Mouse (Mus musculus) lung, embryonic 14.5 days (tissue): ENCODE data around the gene Rsu1. TPM values are rescaled to one million over a fixed set of nuclear protein-coding genes. Genes with fewer than 3 reads are reported as not detected.

Experiments used
- ATAC-seq: fragments of 200-750 bp; cut with Nextera tagmentation; 2 replicates; pipeline ENCODE4 v1.8.0; 2017; ENCODE audit warnings: mild to moderate bottlenecking, moderate TSS enrichment, moderate library complexity; ENCODE audit not compliant: insufficient read depth
- DNase-seq: peaks from one replicate; pipeline ENCODE4 v3.0.0-alpha.2; 2015
- H3K27ac ChIP-seq: fragments of 300-500 bp; sonication (generic); 2 replicates; pipeline ENCODE4 v1.5.1; 2014; ENCODE audit warnings: low read depth, mild to moderate bottlenecking, moderate library complexity
- H3K27me3 ChIP-seq: fragments of 300-500 bp; sonication (generic); 2 replicates; pipeline ENCODE4 v1.6.1; 2014; ENCODE audit warnings: low read length, control low read depth; ENCODE audit not compliant: insufficient read depth
- H3K36me3 ChIP-seq: fragments of 300-500 bp; sonication (generic); 2 replicates; pipeline ENCODE4 v1.6.1; 2014; ENCODE audit warnings: control low read depth; ENCODE audit not compliant: insufficient read depth
- H3K4me1 ChIP-seq: fragments of 300-500 bp; sonication (generic); 2 replicates; pipeline ENCODE4 v1.6.1; 2014; ENCODE audit warnings: antibody characterized with exemption, control low read depth; ENCODE audit not compliant: insufficient read depth
- H3K4me2 ChIP-seq: fragments of 300-500 bp; sonication (generic); 2 replicates; pipeline ENCODE4 v1.6.1; 2014; ENCODE audit warnings: mild to moderate bottlenecking
- H3K4me3 ChIP-seq: fragments of 300-500 bp; sonication (generic); 2 replicates; pipeline ENCODE4 v1.5.1; 2014; ENCODE audit warnings: low read depth, low read length
- H3K9ac ChIP-seq: fragments of 300-500 bp; sonication (generic); 2 replicates; pipeline ENCODE4 v1.6.1; 2014
- H3K9me3 ChIP-seq: fragments of 300-500 bp; sonication (generic); 2 replicates; pipeline ENCODE4 v1.6.1; 2016; ENCODE audit warnings: low read depth, low read length, control low read depth
- CTCF ChIP-seq: IDR thresholded peaks from 2 replicates; pipeline ENCODE4 v1.5.1; 2016; ENCODE audit warnings: antibody characterized with exemption, low read depth
- WGBS: fragments of 180-500 bp; shearing (Covaris S2); extraction: QIAGEN DNeasy Blood & Tissue Kit; methylation state at CpG from one replicate; pipeline ENCODE4 v1.1.7; 2014; 5-methylcytosine and 5-hydroxymethylcytosine counted together
- polyA plus RNA-seq: library from polyadenylated mRNA; unstranded; fragments of >200 nt; fragmentation: Nextera tagmentation; extraction: Ambion mirVana; gene quantifications from 2 replicates; pipeline ENCODE4 v1.2.1, GENCODE M21; 2014

The Rsu1 gene
- polyA plus RNA-seq, 1 experiment from 2014 or later: 144 TPM

DNA sequence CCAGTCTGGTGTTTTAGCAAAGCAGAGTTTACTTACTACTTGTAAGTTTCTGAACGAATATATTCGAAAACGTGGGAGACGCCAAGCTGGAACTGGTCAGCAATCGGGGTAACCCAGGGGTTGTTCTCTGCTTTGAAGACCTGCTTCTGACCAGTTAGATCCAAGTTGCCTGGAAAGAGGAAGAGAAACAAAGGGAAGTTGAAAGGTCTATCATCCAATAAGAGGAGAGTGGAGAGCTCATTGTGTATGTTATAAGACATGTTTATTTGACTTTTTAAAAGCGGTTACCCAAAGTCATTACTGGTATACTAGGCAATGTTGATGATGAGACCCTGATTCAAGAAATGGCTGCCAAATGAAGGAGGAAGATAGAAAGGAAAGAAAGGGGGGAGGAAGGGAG lies 101.3 kb downstream of the Rsu1 start:
- H3K27ac ChIP-seq: no peak overlapping the region
- WGBS: 79% methylated on average over 6 of the region's 6 CpGs
- no peak overlapping the region for H3K4me3 ChIP-seq
- H3K27me3 ChIP-seq: no peaks in the 10 kb centered on the region
- H3K9ac ChIP-seq: no peak overlapping the region
- no peak overlapping the region for H3K4me2 ChIP-seq
- H3K36me3 ChIP-seq: no peaks in the 10 kb centered on the region
- TF ChIP-seq CTCF: no peak
- ATAC-seq (no peak), DNase-seq (no peak)
- no peaks in the 10 kb centered on the region for H3K9me3 ChIP-seq
- no peaks in the 10 kb centered on the region for H3K4me1 ChIP-seq

DNA sequence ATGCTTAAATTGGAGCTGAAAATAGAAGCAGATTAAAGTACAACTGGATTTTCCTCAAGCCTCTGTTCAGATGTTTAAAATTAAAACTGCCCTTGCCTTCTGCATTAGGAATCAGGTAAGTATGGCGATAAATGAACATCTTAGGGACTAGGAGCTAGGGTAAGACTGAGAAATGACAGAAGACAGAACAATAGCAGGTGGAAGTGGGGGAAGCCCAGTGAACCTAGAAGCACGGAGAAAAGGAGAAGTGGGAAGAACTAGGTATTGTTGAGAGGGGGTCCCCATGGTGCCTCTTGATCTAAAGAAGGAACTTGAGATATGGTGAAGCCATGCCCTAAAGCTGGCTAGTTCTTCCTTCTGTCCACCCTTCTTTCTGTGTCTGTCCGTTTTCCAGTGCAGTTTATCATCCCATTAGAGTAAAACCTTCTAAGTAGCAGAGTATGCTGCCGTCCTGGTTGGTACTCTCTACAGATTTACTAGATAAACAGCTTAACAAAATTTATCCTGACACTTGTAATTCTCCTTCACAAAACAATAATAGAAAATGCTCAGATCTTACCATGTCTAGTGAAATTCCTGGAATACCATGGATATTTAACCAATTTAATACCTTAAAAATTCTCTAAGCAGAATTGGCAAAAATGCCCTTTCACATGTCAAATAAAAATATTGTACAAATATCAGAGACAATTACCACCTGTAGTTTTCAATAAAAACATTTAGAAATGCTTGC lies 101.9 kb downstream of the Rsu1 start:
- no peak for DNase-seq
- H3K9ac ChIP-seq: no peak overlapping the region
- H3K4me2 ChIP-seq: no peak overlapping the region
- no peaks in the 10 kb centered on the region for H3K9me3 ChIP-seq
- no peak overlapping the region for H3K27ac ChIP-seq
- no peaks in the 10 kb centered on the region for H3K27me3 ChIP-seq
- H3K4me3 ChIP-seq: no peak overlapping the region
- H3K36me3 ChIP-seq: no peaks in the 10 kb centered on the region
- no peak for ATAC-seq
- whole genome bisulfite sequencing: 80% methylated on average over 4 of the region's 4 CpGs
- no peak for TF ChIP-seq CTCF
- no peaks in the 10 kb centered on the region for H3K4me1 ChIP-seq

DNA sequence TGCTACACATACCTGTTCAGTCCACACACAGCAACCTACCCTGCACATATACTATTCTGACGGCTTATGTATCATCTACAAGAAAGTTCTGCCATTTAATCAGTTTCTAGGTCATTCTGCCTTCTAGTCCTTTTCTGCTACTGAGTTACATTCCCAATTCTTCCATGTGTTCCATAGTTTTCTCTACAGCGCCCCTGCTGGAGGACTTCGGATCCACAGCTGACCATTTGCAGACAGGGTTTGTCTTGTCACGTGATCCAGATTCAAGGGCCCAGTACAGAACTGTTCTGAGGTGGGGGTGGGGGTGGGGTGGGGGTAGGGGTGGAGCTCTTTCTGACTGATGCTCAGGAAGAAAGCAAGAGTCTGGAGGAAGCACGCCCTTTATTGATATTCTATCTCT lies 102.5 kb downstream of the Rsu1 start:
- no peak overlapping the region for H3K4me3 ChIP-seq
- H3K27ac ChIP-seq: no peak overlapping the region
- WGBS: 48% methylated on average over 5 of the region's 5 CpGs
- DNase-seq (peak; percentile 65), ATAC-seq (no peak)
- no peaks in the 10 kb centered on the region for H3K36me3 ChIP-seq
- no peaks in the 10 kb centered on the region for H3K9me3 ChIP-seq
- no peak overlapping the region for H3K9ac ChIP-seq
- H3K4me1 ChIP-seq: no peaks in the 10 kb centered on the region
- TF ChIP-seq CTCF: peak; percentile 47
- no peaks in the 10 kb centered on the region for H3K27me3 ChIP-seq
- no peak overlapping the region for H3K4me2 ChIP-seq

DNA sequence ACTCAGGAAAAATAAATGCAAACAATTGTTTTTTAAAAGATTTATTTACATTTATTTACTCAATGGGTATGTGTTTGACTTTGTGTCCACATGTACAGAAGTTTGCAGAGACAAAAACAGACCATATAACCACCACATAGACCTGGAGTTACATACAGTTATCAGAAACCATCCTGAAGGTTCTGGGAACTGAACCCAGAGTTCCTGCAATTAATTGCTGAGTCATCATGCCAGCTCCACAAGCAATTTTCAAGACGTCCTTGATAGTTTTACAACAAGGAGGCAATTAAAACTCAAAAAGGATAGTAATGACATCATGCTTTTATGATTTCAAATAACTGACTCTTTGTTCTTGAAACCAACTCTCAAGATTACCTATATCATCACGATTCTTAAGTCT lies 109.5 kb downstream of the Rsu1 start:
- no peak for TF ChIP-seq CTCF
- no peak overlapping the region for H3K4me2 ChIP-seq
- no peaks in the 10 kb centered on the region for H3K9me3 ChIP-seq
- no peak for ATAC-seq
- H3K4me3 ChIP-seq: no peak overlapping the region
- H3K27ac ChIP-seq: no peak overlapping the region
- H3K27me3 ChIP-seq: no peaks in the 10 kb centered on the region
- H3K4me1 ChIP-seq: no peaks in the 10 kb centered on the region
- H3K36me3 ChIP-seq: no peaks in the 10 kb centered on the region
- DNase-seq: no peak
- 82% methylated on average over 2 of the region's 2 CpGs for WGBS
- H3K9ac ChIP-seq: no peak overlapping the region

DNA sequence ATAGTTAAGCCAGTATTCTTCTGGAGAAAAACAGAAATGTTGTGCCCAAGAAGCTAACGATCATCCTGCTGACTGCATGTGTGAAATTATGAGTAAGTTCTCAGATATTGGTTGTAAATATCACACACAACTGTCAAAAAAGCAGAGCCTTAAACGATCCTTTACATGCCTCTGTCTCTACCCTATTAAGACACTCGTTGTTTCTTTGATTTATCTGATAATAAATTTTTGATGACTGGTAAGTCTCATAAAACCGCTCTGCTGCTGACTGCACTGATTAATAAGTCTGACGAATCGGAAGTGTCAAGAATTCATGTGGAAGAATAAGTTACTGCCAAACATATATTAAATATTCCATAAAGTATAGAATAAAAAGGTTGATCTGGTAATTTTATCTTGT lies 126.0 kb downstream of the Rsu1 start:
- H3K4me3 ChIP-seq: no peak overlapping the region
- H3K9me3 ChIP-seq: no peaks in the 10 kb centered on the region
- 86% methylated on average over 6 of the region's 6 CpGs for WGBS
- no peaks in the 10 kb centered on the region for H3K27me3 ChIP-seq
- no peak overlapping the region for H3K4me2 ChIP-seq
- no peak for DNase-seq
- H3K36me3 ChIP-seq: no peaks in the 10 kb centered on the region
- H3K4me1 ChIP-seq: no peaks in the 10 kb centered on the region
- no peak for ATAC-seq
- H3K9ac ChIP-seq: no peak overlapping the region
- no peak for TF ChIP-seq CTCF
- no peak overlapping the region for H3K27ac ChIP-seq

DNA sequence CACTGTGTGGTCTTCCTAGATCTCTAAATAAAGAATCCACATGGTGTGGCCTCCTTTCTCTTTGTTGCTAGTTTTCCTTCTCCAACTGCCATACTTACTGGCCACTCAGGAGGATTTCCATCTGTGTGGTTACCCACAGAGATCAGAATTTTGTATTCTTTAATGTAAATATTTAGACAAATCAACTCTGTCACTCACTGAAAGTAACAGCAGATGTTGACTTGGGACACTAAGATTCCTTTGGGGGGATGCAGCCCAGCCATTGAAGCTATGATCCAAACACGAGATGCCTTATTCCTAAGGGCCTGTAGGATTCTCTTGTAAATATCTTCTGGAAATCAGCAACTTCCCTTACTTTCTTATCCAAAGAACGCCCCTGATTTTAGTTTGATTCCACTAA lies 136.3 kb downstream of the Rsu1 start:
- Histone ChIP-seq H3K27me3 (no peaks in the 10 kb centered on the region), H3K4me2 (no peak overlapping the region), H3K4me3 (no peak overlapping the region), H3K9ac (no peak overlapping the region), H3K27ac (no peak overlapping the region), H3K9me3 (no peaks in the 10 kb centered on the region), H3K4me1 (no peaks in the 10 kb centered on the region), H3K36me3 (no peaks in the 10 kb centered on the region)
- DNase-seq (peak; percentile 35), ATAC-seq (peak; percentile 69; the same call in 1 of the 2 replicates)
- TF ChIP-seq CTCF: no peak
- WGBS: 44% methylated on average over 2 of the region's 2 CpGs

DNA sequence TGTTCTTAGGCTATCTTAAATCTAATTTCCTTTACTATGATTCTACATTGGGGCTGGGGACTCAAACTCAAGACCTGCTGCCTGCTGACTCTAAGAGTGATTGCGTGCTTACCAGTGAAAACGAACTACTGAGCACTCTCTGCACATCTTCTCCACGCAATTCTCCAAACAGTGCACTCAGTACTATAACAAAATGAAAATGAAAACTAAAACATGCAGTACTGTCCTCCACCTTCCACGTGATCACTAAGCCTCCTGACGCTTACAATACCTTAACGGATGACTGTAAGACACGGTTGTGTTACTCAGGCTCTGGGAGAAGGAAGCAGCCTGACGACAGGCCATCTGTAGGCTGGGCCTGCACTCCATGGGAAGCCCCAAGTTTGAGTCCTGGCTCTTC lies 138.4 kb downstream of the Rsu1 start:
- DNase-seq (no peak), ATAC-seq (no peak)
- no peak overlapping the region for H3K4me3 ChIP-seq
- no peak overlapping the region for H3K9ac ChIP-seq
- H3K36me3 ChIP-seq: no peaks in the 10 kb centered on the region
- H3K4me2 ChIP-seq: no peak overlapping the region
- TF ChIP-seq CTCF: no peak
- no peaks in the 10 kb centered on the region for H3K27me3 ChIP-seq
- H3K9me3 ChIP-seq: no peaks in the 10 kb centered on the region
- 89% methylated on average over 8 of the region's 8 CpGs for WGBS
- H3K27ac ChIP-seq: no peak overlapping the region
- no peaks in the 10 kb centered on the region for H3K4me1 ChIP-seq

DNA sequence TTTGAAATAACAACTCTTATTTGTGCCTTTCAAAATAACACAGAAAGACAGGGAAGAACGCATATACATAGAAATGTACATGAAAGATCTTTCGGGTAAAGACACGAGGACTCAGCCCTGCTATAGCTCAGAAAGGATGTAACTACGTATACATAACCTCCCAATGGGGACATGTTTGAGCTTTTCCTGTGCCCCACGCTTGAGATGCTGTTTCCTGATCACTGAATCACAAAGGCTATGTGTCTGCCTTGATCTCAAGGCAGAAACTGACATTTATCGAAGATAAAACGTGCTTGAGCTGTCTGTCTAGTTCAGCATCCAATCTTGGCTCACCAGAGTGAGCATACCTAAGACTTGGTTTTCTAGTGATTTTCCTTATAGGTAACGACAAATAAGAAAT lies 138.8 kb downstream of the Rsu1 start:
- H3K9ac ChIP-seq: no peak overlapping the region
- ATAC-seq (no peak), DNase-seq (no peak)
- no peaks in the 10 kb centered on the region for H3K4me1 ChIP-seq
- H3K4me3 ChIP-seq: no peak overlapping the region
- H3K9me3 ChIP-seq: no peaks in the 10 kb centered on the region
- TF ChIP-seq CTCF: no peak
- H3K36me3 ChIP-seq: no peaks in the 10 kb centered on the region
- no peaks in the 10 kb centered on the region for H3K27me3 ChIP-seq
- H3K4me2 ChIP-seq: no peak overlapping the region
- H3K27ac ChIP-seq: no peak overlapping the region
- 72% methylated on average over 8 of the region's 8 CpGs for WGBS
